Mouse (Mus musculus) gastrocnemius, postnatal 36 days (tissue): ENCODE results near the gene Atg9a. TPM values are rescaled to one million over a fixed set of nuclear protein-coding genes. Genes with fewer than 3 reads are reported as not detected.
A peak's percentile ranks its signal among the peaks of the same experiment; 100 is the strongest.

ENCODE experiments used
- DNase-seq, 2 experiments: peaks; one replicate each; pipeline ENCODE4 v3.0.0; 2022
- intact Hi-C: fragments of 180-260 bp; cut with DNase I; formaldehyde crosslinking; loops from one replicate; pipeline ENCODE4 v1.15.1; 2025
- total RNA-seq, 2 experiments: library from RNA; stranded (reverse); gene quantifications; 2 replicates each; pipeline ENCODE4 v1.2.3; 2021

Gene Atg9a
- total RNA-seq, 2 experiments from 2014 or later, result 96.6 to 103 TPM

DNA sequence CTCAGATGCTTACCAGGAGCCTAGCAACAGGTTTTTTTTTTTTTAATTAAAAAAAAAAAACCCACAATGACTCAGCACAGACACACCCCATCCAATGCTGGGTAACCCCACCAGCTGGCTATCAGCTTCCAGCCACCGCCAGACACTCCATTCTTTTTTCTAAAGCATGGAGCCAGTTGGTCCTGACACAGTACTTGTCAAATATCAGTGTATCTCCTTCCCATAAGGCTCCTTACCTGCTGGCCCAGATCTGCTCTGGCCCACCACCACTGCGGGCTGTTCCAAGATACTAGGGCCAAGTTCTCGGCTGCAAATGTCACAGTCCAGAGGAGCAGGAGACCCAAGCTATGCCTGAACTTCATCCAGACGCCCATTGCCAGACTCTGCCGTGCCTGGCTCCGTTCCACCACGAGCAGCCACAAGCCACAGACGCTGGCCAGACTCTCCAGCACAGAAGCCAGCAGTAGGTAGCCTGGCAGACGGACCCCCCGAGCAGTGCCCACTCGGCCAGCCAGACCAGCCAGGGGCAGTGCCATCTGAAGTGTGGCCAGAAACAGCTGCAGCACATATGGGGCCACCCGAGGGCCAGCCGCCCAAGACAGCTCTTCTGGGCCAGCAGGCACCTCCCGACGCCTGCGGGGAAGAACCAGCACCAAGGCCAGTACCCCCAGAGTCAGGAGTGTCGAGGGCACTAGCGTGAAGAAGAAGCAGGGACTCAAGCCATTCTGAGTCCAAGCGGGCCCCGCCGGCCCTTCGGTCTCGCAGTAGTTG, 12.5 kb downstream of the Atg9a start:
- DNase-seq, result peak; percentile 27 to 51
- intact Hi-C loops, result no loop called here

DNA sequence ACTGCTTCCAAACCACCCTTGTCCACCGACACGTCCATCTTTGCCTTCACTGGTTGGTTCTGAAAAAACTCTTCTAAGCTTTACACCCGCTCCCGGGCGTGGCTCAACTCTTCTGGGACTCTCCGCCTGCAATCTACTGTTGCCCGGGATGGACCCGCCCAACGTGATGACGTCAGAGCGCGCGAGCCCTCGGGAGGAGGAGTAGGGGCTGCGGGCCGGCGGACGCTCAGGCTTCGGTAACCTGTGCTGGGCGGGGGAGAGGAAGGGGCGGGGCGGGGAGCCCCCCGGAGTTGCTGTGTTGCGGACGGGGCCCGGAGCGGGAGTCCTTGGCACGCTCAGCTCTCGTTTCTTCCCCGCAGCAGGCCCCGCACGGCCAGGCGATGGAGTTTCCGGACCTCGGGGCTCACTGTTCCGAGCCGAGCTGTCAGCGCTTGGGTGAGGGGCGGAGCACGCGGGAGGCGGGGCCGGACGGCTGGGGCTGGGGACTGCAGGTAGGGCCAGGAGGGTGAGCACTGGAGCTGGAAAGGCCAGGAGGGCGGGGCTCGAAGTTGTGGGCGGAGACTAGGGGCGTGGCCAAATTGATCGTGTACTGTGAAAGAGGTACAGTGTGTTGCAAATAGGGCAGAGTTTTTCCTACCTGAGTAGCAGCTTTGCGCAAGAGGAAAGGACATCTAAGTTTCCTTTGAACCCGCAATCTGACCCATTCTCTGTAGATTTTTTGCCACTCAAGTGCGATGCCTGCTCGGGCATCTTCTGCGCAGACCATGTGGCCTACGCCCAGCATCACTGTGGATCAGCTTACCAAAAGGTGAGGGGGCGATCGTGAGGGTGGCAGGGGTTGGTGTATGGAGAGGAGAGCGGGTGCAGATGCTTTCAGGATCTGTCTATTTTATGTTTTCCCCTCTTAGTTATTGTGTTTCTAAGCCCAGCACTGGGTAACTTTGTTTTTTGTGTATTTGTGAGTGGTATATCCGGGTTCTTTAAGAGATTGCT, 23.2 kb downstream of the Atg9a start, which contains the start of gene Zfand2b:
Zfand2b (plus strand) TSS at position 175 of the 993 bp plus-strand sequence.
- peak; percentile 96 to 98 for DNase-seq
- intact Hi-C loops, result loop anchor here (1.0 kb wide), 1 partner anchor 149 kb away; the partner anchor contains the start of gene Dnpep

DNA sequence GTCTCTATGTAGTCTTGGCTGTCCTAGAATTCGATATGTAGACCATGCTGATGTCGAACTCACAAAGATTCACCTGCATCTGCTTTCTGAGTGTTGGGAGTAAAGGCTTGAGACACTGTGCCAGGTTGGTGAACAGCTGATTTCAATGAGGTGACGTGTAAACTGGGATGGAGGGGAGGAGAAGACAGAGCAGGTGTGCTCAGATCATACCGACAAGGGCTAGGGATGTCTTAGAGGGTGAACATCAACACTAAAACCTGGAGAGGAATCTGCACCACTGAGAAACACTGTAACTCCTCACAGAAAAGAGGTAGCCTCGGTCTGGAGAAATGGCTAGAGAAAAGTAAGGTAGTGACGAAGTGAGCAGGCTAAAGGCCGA, 23.9 kb downstream of the Atg9a start:
- intact Hi-C loops, result loop anchor here (1.0 kb wide), 1 partner anchor 149 kb away; the partner anchor contains the start of gene Dnpep
- DNase-seq, result no peak

DNA sequence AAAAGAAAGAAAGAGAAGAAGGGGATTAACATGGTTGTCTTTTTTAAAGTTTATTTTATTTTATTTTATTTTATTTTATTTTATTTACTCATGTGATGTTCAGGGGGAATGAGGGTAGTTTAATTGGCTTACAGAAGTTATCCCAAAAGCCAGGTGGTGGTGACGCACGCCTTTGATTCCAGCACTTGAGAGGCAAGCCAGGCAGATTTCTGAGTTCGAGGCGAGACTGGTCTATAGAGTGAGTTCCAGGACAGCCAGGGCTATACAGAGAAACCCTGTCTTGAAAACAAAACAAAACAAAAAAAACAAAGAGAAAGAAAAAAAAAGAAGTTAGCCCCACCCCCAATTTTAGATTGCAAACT, 31.8 kb downstream of the Atg9a start:
- intact Hi-C loops, result no loop called here
- no peak for DNase-seq

DNA sequence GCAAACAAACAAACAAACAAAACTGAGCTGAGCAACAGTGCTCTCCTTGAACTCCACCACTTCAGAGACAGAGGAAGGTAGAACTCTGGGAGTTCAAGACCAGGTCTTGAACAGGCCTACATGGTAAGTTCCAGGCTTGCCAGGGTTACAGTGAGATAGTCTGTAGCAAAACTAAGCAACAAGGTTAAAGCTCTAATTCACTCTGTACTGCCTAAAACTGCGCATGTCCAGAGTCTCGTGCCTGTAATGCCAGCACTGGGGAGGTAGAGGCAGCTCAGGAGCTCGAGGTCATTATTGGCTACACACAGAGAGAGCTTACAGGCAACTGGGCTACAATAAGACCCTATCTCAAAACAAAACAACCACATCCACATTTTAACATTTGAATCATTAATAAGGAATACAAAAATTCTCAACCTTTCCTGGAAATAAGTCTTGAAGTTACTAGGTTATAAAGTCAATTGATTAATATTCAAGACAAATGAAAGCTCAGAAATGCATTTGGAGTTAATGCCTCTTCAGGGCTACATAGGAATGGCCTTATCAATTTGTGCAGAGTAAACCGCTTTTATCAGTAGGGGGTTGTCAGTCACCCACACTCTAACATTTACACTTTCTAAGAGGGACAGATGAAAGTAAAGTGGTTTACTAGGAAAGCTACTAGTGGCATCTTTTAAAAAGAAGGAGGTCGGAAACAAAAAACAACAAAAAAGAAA, 32.3 kb downstream of the Atg9a start:
- no peak for DNase-seq
- intact Hi-C loops, result no loop called here

DNA sequence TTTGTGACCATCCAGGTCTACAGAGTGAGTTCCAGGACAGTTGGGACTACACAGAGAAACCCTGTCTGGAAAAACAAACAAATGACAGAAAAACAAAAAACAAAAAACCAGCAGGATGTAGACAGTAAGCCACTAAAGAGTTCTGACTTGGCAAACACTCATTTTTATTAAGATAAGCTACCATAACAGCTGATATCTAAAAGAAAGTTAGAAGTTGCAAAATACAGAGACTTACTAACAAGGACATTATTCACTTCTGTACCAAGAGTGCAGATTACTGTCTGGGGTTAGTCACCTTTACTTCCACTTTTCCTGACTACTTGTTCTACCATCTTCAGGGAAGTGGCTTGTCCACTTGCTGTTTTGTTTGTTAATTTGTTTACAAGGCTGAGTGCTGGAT, 33.0 kb downstream of the Atg9a start:
- no peak for DNase-seq
- intact Hi-C loops, result no loop called here

DNA sequence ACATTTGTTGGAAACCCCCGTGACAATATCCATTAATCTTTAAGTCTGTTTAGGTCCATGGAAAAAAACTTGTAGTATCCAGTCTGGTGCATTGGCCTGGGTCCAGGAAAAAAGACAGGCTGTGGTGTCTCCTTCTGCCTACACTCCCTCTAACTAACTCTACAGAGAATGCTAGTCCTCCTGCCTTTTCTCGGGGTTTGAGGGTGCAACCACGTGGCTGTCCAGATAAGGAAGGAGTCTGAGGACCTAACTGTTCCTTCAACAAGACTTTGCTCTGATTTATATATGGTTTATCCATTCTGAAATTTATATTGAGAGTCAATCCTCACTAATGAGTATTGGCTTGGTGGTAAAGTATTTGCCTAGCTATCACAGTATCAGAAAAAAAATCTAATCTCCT, 36.2 kb downstream of the Atg9a start:
- DNase-seq, result no peak
- intact Hi-C loops, result no loop called here

DNA sequence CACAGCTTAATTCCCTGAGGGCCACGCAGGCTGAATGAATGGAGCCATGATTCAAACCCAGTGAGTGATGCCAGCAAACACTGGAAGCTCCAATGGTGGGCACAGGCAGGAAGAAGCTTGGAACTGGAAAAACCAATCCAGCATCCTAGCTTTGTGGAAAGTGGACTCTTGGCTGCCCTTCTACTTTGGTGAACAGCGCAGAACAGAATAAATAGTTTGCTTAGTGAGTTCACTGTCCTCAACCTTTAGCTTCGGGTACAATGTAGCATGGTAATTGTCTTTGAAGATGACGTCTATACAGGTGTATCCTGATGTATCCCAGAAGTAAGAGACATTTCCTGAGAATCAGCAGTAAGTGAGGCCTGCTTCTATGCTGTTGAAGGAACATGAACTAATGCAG, 43.3 kb downstream of the Atg9a start:
- intact Hi-C loops, result no loop called here
- no peak for DNase-seq

DNA sequence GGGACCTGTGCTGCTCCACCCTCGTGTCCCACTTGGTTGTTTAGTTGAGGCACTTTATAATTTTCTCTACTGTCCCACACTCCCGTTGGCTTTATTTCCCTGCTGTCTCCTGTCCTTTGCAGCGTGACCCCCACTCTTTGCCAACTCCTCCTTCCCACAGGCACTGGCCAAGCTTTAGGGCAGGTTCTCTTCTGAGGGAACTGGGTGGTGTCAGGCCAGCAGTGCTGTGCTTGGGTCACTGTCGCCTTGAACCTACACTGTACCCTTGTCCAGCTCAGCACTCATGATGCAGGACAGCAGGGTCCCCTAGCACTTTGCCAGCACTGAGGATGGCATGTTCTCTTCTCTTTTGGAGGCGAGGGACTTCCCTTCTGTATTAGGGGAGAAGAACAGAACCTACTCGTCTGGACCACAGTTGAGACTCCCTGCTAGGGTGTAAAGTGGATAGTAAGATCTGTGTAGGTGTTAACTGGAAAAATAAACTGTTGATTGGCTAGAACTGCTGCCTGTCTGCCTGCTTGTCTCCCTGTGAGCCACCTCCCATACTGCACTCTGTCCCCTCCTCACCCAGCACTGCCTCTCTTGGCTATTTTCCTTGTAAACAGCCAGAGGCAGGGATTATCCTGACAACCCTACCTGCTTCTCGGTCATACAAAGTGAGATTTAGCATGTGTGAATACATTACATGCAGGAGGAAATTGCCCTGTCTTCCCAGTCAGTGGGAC, 44.4 kb downstream of the Atg9a start:
- intact Hi-C loops, result no loop called here
- no peak for DNase-seq

DNA sequence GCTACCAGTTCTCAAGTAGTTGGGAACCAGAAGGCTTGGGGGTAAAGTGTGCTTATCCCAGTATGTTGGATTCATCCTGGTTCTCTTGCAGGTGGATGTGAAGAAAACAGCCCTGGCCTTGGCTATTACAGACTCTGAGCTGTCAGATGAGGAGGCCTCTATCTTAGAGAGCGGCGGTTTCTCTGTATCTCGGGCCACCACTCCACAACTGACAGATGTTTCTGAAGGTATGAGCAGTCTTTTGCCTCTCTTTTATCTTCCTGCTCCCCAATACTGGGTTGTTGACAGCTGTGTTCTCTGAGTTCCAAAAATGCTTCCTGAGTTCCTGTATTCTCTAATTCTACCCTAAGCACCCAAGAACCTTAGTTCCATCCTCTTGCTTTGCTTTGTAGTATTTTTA, 46.4 kb downstream of the Atg9a start:
- intact Hi-C loops, result no loop called here
- no peak for DNase-seq

DNA sequence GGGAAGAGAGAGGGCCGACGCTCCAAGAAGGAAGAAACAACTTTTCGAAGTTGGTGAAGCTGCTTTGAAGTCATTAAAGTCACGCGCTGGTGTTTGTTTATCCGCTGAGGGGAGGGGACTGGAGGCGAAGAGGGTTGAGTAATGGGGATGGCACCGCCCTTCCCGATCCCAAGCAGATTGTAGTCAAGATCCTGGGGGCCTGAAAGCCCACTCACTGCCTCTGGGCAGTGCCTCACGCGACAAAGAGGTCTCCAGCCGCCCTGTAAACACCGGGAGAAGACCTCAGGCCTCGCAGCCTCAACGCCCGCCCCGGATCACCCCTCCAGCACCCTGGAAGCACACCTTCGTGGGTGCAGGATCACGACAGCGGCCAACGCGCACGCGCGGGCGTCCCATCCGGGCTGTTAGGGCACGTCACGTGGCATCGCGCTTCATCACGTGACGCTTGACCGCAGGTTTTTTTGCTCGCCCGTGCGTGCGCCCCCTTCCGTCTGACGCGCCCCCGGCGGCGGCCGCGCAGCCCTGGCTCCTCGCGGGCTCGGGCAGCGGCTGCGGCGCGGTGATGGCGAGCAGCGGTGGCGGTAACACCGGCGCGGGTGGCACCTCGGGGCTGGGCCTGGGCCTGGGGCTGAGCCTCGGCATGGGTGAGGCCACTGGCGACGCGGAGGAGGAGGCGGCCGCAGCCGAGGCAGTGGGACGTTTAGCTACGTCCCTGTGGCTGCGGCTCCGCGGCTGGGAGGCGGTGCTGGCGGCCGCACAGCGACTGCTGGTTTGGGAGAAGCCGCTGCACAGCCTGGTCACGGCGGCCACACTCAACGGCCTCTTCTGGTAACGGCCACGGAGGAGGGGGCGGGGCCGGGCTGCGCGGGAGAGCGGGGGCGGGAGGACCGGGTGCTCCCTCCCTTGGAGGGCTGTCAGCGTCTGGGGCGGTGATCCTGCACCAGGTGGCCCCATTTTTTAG, 49.4 kb downstream of the Atg9a start, which contains the start of the genes Cnppd1 and Retreg2:
Cnppd1 (minus strand) TSS at position 411 of the 961 bp plus-strand sequence.
Retreg2 (plus strand) TSS at position 478 of the 961 bp plus-strand sequence.
- intact Hi-C loops, result no loop called here
- DNase-seq, result peak; percentile 96 to 97

DNA sequence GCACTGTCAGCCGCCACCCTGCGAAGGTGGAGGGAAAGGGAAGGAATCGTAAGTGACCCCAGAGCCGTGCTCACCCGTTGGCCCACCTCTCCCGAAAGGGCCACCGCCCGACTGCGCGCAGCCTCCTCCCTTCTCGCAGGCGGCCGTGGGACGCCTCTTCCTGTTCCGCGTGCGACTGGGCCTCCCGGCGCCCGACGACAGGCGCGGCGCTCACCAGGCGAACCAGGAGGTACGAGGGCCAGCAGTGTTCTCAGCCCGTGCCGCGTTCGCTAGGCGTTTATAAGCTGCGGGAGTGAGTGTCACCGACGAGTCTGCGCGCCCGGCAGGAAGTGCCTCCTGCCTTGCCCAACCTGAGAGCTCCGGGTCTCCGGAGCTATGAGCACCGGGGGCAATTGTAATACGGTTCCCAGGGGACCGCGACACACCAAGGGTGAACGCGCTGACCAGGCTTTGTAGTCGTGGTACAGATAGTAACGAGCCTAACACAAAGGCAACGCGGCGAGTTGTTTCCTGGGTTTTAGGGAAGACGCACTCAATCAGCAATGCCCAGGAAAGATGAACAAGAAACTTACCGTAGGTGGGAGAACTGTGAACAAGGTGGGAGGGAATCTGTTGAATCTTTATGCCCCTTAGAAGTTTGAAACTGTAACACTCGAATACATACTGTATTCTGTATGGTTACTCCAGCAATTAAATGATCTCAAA, 50.4 kb downstream of the Atg9a start:
- intact Hi-C loops, result no loop called here
- DNase-seq, result peak; percentile 56 to 73

DNA sequence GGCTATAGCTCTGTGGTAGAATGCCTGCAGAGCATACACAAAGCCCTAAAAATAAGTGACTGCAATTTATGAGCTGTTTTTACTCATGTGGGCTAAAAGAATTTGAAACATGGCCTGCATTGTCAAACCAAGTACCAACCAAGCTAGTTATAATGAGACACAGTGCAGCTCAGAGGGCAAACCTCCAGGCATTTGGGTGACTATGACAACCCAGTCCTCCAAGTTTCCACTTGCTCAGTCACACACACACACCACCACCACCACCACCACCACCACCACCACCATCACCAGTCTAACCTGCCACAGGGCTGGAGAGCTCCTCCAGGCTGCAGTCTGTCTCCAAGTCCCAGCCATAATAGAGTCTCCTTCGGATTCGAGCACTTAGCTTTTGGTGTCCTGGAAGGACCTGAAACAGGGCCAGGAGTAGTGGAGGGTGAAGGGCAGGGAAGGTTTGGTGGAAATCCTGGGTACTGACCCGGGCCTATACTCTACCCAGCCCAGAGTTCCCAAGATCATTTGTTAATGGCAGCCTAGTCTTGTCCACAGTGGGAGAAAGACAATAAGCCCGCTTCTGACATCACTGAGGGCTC, 51.3 kb downstream of the Atg9a start:
- no peak for DNase-seq
- intact Hi-C loops, result no loop called here

DNA sequence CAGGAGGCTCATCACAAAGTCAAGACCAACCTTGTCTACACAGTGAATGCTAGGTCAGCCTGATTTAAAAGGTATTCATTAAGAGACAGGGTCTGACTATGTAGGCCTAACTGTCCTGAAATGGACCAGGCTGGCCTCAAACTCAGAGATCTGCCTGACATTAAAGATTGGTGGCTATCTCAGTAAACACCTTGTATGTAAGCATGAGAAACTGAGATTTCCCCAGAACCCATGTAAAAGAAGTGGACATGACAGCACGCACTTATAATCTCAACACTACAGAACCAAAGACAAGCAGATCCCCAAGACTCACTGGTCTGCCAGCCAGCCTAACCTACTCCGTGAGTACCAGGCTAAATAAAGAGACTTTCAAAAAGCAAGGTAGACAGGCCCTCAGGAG, 53.5 kb downstream of the Atg9a start:
- no peak for DNase-seq
- intact Hi-C loops, result no loop called here

DNA sequence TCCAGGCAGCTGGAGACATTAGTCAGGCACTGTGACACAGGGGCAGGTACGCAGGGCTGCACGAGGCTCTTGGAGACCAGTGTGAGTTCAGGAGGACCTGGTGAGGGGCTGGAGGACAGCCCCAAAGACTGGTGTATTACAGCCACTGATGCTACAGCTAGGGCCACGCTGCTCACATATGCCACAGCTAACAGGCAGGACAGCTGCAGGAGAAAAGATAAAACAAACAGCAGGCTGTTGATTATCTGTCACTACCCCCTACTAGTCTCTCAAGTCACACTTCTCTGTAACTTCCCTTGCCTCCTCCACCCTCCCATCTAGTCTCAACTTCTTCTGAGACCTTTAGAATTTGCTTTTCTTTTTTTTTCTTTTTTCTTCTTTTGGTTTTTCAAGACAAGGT, 55.3 kb downstream of the Atg9a start:
- intact Hi-C loops, result no loop called here
- no peak for DNase-seq

DNA sequence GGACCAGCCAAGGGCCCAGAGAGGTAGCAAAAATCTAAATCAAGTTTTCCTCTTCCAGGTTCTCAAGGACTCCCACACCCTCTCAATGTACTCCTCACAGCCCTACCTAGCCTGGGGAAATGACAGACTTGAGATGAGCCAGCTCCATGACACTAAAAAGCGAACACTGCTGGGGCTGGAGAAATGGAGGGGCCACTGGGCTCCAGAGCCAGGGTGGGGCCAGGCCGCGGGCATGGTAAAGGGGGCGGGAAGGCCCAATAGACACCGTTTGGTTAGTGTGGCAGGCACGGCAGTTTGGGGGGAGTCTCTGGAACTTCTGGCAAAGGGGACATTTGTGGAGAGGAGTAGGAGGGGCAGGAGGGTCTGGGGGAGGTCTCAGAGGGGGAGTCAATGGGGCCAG, 55.7 kb downstream of the Atg9a start:
- DNase-seq, result no peak
- intact Hi-C loops, result no loop called here

DNA sequence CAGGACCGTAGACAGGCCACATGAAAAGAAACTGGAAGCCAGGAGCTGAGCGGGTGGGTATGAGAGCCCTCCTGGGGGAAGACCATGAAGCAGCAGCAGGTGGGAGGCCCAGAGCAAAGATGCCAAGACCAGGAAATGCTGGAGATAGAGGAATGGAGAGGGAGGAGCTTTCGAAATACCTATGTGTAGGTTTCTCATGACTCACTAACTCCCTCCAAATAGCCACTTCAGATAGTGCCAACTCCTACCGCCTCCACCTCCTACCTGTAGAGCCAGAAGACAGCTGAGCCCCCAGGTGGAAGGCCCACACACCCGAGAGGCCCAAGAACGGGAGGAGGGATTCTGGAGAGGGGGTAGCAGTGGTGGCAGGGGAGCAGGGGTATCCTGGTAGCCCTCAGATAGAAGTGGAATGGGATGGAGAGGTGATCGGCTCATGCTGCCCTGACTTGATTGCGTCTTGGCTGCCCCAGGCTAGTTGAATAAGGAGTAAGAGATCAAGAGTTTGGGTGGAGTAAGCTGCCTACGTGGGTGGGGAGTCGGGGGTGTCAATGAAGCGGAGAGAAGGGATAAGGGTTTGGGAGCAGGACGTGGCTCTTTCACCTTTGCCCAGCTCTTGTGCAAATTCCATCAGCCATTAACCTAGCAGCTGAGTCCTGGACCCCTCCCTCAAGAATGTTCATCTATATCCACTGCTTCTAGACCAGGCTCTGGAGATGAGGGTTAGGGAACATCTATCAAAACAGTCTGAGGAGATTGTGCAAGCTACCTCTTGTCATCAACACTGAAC, 58.4 kb downstream of the Atg9a start, which contains the start of gene Slc23a3:
Slc23a3 (minus strand) TSS at position 470 of the 787 bp plus-strand sequence.
- intact Hi-C loops, result no loop called here
- no peak for DNase-seq
